Mouse (Mus musculus) ES-Bruce4 (cell line): ENCODE data around the gene Mef2c.

ENCODE experiments used
- CTCF ChIP-seq: IDR thresholded peaks from one replicate; pipeline ENCODE4 v1.8.1; 2011; ENCODE audit warnings: low read depth, low read length
- EP300 ChIP-seq: IDR thresholded peaks from 2 replicates; pipeline ENCODE4 v1.6.1; 2011; ENCODE audit warnings: low read depth, low read length; ENCODE audit not compliant: insufficient read depth
- POLR2A ChIP-seq: IDR thresholded peaks from one replicate; pipeline ENCODE4 v1.8.1; 2011; ENCODE audit warnings: low read length; ENCODE audit not compliant: insufficient read depth

- TF ChIP-seq POLR2A (no peak), CTCF (no peak), EP300 (no peak)
Observed at GRCm38 (mm10) chr13:83466756-83467155, 37.1 kb upstream of the Mef2c start.
